Mouse (Mus musculus): Measurements from ENCODE around the gene Umodl1.

The Umodl1 gene

DNA sequence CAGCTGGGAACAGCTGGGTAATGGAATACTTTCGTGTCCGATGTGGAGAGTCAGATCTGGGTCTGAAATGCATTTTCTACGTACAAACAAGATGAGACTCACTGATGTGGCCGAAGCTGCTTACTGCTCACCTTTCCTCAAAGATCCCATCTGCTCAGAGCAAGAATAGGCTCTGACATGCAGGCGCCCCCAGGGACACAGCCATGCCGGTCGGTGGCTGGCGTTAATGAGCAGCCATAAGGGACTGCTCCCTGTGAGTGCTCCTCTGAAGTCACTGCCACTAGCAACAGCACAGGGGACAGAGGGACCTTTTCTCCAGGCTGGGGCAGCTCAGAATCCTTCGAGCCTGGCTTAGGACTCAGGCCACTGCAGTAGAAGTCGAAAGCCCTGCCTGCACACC lies at the start of gene Umodl1:
Umodl1 (plus strand) TSS at position 301 of the 400 bp plus-strand sequence.
- no peak for DNase-seq (ENCODE audit: low spot score in 2 of 2)

DNA sequence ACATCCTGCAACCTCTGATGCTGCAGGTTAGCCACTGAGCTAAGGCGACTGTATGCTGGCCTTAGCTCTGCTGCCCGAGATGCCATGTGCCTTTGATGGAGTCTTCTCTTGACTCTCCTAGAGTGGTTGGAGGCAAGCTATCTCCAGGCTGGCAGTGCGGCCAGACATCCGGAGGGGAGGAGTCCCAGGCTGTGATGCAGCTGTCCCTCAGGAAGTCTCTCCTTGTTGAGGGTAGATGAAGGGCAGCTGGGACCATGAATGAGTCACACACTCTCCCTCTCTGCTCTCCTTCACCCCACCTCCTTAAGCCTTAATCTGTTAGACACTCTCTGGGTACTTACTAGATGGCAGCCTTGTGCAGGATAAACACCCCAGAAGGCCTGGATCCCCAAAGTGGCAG lies 46.9 kb upstream of the Umodl1 start:
- no peak for DNase-seq (ENCODE audit: low spot score in 2 of 2)

DNA sequence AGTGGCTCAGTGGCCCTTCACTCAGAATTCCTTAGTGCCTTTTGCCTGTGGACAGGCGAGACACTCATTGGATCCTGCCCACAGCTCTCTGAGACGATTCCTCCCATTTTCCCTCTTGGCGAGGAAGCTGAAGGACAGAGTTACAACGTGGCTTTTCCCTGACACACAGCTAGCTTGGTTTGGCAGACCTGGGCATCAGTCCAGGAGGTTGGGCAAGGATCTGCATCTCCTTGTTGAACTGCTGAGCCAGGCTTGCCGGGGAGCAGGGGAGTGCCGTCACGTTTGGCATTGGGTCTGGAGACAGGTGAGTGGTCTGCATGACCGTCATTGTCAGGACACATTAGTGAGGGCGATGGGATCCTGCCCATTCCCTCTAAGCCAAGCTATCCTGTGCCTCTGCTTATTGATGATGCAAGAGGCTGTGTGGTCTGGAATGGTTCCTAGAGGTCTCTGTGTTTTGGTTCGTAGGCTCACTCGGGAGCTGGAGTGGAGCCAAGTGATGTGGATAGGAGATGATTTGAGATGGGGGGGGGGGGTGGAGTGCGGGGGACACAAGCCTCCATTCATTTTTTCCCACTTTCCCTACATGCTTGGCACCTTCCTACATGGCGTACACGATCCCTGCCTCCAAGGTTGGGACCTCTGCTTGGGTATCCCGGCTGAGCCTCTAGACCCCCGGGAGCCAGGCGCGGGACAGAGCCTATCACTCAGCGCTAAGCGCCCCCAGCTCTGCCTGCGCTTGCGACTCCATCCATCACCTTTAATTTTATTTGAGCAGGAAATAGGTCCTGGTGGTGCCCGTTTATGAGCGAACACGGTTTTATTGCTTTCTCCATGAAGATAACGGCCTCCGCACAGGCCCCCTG lies 43.3 kb upstream of the Umodl1 start:
- DNase-seq (ENCODE audit: low spot score in 2 of 2) = no peak

DNA sequence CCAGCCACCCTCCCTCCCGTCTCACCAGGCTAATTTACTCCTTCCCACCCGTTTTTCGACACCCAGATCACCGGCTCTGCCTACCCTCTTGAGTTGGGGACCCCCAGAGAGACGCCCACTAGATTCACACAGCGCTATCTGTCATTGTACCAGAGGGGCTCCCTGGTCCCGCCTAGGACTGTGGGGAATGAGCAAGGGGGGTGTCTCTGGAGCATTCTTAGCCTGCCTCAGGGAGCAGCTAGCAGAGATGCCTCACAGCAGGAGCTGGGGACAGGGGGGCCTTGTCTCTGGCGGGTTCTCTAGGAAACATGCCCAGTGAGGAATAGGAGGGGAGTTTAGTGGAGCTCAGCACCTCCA lies 42.7 kb upstream of the Umodl1 start:
- DNase-seq (ENCODE audit: low spot score in 2 of 2) = no peak

DNA sequence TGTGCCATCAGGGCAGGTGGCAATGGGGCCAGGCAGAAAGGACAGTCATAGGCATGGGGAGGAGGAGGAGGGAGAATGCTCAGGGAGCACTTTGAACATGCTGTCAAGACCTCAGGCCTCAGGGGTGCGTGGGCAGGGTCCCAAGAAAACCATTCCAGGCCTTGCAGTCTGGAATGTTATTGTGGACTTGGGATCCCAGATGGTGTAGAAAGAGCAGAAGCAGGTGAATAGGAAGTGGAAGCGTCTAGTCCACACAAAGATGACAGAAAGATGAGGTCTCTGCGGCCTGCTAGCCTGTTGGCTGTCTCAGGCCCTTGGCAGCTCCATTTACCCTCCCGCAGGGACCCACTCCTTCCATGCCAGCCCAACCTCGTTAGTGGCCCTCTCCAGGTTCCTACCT lies 41.9 kb upstream of the Umodl1 start:
- DNase-seq (ENCODE audit: low spot score in 2 of 2) = no peak

DNA sequence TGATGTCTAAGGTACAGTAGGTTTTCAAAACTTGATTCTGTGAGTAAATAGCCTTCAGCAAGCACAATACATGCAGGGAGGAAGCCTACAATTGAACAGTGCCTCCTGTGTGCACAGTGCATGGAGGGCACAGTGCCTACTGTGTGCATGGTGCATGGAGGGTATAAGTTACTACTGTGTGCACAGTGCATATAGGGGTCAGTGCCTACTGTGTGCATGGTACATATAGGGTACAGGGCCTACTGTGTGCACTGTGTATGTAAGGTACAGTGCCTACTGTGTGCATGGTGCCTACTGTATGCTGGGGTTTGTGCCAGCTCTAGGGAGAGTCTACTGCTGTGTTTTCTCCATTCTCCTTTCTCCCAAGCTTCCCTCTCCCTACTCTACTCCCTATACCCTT lies 40.2 kb upstream of the Umodl1 start:
- no peak for DNase-seq (ENCODE audit: low spot score in 2 of 2)

DNA sequence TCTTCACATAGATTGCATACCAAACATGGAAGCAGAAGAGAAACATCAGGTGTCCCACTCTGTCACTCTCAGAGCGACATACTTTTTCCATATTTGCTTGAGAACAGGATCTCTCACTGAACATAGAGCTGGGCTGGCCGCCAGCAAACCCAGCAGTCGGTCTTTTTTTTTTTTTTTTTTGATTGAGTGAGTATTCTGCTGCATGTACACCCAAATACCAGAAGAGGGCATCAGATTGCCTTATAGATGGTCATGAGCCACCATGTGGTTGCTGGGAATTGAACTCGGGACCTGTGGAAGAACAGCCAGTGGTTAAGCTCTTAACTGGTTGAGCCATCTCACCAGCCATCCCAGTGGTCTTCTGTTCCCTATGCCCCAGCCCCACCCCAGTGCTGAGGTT lies 30.9 kb upstream of the Umodl1 start:
- no peak for DNase-seq (ENCODE audit: low spot score in 2 of 2)

DNA sequence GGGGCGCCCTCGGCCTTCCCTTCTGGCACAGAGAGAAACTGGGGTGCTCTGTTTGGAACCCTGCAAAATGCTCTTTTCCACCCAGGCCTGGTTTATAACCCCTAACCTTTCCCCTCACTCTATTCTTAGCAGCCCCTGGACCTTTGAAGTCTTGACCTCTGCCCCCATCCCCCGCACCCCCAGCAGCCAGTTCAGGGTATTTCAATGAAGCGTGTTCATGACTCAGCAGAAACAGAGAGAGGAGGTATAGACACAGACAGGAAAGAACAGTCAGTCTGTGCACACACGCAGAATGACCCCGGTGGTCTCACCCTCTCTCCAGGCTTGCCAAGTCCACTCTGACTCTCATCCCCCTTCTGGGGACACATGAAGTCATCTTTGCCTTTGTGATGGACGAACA lies 23.6 kb upstream of the Umodl1 start:
- no peak for DNase-seq (ENCODE audit: low spot score in 2 of 2)

DNA sequence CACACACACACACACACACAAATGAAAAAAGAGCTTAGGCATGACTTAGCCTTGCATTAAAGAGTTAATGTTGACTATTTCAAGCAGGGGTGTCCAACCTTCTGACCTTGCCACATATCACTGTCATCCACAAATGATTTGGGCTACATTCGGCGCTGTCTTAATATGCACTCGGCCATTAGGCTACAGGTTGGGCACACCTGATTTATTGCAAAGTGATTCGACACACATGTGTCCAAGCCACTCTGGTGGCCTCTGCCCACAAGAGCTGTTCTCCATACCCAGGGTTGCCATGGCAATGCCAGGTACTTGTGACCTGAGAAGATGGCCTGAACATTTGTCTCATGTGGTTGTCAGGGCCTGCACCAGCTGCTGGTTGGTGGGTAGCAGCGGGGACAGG lies 21.6 kb upstream of the Umodl1 start:
- DNase-seq (ENCODE audit: low spot score in 2 of 2) = no peak

DNA sequence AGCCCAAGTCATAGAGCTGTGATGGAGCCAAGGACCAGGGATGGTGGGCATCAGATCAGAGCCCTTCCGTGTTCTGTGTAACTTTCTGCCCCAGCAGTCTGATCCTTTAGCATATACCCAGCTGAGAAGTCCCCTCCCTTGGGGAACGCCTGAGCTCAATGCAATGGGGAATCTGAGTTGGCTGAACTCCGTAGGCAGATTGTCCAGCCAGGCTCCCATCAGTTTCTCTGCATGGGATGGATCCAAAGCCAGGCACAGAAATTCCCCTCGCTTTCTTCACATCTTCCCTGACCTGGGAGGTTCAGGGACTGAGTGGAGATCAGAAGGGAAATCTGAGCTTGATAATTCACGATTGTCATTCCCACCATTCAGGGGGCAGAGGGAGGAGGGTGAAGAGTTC lies 19.1 kb upstream of the Umodl1 start:
- no peak for DNase-seq (ENCODE audit: low spot score in 2 of 2)

DNA sequence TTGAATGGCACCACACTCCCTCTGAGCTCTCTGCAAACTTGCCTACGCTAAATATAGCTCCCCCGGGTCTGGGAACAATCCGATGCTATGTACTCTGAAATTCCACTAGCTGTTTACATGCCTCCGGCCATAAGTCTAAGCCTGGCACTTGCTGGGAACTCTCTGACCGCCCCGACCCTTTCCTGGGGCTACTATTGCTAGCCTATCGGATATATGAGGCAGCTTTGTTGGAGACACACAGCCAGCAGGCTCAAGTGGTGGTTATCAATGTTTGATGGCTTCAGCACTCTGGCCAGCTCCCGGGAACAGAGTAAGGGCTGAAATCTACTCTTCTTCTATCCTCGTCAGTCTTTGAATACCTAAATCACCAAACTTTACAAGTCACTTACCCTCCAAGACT lies 15.9 kb upstream of the Umodl1 start:
- DNase-seq (ENCODE audit: low spot score in 2 of 2) = no peak

DNA sequence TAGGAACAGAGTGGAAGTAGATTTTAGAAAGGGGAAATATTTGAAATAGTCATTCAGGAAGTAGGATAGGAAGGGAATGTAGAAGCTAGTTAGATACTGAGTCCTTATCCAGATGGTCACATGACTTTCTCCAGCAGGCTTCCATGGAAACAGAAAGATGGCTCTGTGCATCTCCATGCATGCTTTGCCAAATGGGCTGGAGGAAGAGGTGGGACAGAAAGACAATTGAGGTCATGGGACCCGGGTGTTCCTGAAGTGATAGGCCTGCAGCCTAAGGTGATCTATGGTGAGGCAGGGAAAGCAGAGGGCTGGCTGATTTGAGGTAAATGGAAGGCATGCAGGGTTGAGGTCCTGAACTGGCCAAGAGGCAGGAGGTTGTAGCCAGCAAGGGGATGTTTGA lies 6.1 kb upstream of the Umodl1 start:
- DNase-seq (ENCODE audit: low spot score in 2 of 2) = no peak

DNA sequence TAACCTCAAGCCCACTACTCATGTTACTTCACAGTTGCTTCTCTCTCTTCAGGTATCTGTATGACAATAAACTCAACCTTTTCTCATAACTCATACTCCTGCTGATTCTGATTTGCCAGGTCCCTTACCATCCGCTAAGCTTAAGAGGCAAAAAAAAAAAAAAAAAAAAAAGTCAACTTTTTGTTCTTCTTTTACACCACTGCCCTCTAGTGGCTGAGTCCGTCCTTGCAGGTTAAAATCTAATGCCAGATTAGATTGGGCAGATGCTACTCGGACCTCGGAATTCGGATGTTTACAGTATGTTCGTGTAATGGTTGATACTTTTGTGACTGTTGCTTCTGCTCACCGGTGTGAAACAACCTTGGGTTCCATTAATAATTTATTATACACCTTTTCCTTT lies 3.7 kb upstream of the Umodl1 start:
- peak in 1 of 2 experiments; percentile 76 for DNase-seq (ENCODE audit: low spot score in 2 of 2)

DNA sequence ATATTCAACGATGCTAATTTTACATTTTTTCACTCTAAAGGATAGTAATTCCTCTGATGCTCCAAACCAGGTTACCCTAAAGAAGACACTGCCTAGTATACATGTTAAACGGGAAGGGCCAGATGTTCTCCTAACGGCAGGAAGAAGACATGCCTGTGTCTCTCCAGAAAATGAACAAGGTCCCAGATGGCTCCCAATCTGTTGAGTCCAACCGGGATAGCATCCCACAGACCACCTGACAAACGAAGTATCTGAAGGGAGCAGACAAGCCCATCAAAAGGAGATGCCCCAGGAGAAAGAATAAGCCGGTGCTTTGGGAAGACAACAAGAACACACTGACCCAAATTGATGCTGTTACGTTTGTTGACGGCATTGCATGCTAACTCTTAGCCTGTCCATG lies 2.8 kb upstream of the Umodl1 start:
- DNase-seq (ENCODE audit: low spot score in 2 of 2) = peak in 1 of 2 experiments; percentile 8

DNA sequence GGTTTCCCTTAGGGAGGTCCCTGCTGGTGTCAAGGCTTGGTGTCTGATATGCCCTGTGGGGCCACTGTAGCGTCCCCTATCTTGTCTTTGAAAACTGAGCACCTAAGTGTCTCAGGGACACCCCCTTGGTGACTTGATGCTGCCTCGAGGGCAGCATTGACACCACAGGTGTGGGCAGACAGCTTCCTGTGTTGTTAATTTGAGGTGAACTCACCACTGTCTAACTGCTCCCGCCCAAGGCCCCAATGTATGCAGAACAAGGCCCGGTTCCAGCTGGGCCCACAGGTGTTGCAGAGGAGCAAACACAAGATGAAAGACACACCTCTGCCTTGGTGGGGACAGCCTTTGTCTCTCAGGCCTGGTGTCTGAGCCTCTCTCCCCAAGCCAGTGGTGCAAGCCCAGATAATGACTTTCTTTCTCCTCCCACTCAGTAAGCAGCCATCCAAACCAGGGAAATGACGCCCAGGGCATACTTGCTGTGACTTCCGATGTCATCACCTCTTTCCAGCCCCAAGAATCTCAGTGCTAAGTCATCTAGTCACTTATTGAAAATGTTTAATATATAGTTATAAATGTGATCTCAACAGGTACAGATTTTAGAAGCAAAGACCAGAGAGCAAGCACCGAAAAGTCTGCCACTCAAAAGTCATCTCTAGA lies 7.6 kb downstream of the Umodl1 start:
- no peak for DNase-seq (ENCODE audit: low spot score in 2 of 2)

DNA sequence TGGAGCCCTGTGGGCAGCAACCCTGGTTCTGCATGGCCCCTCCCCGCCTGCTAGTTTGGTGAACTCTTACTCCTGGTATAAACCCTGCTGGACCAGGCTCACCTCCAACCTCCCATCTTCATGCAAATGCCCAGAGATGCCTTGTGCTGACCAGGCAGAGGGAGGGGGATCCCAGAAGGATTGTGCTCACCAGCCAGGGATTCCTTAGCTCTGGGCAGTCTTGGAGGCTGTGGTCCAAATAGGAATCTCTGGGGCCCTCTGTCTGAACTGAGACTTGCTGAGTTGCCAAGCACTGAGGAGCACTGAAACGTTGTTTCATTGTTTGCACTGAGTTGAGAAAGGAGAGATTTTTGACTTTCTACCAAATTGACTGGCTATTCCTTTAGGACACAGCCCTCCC lies 8.4 kb downstream of the Umodl1 start:
- DNase-seq (ENCODE audit: low spot score in 2 of 2) = no peak

DNA sequence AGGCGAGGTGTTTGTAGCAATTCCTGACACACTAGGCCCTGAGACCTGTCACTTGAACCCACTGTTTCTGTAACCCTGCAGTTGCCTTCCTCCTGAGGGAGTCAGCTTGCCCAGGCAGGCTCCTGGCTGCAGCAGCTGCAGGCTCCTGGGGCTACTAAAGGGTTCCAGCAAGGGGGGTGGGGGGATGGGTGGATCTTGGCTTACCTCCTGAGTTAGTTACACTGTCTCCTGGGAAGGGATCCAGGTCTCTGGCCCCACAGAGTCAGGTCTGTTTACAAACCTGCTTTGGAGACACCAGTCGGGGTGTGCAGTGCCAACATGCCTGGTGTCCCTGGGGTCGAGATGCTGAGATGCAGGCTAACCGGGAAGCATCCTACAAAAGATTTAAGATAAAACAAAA lies 15.5 kb downstream of the Umodl1 start:
- DNase-seq (ENCODE audit: low spot score in 2 of 2) = no peak

DNA sequence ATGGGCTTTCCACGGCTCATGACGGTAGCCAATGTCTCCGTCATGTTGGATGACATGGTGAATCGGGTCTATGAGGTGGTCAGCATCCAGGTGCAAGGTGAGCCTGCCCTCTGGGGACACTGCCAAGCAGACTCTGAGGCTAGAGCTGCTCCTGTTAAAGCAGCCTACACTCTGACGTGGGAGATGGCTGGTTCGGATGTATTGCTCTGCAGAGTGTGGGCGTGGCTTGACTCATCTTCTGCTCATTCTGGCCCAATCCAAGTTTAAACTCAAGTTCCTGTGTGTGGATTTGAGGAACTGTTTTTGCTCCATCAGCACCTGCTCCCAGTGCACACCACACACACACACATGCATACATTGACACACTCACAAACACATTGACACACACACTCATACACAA lies 17.4 kb downstream of the Umodl1 start:
- peak; percentile 48 to 68 for DNase-seq (ENCODE audit: low spot score in 2 of 2)

DNA sequence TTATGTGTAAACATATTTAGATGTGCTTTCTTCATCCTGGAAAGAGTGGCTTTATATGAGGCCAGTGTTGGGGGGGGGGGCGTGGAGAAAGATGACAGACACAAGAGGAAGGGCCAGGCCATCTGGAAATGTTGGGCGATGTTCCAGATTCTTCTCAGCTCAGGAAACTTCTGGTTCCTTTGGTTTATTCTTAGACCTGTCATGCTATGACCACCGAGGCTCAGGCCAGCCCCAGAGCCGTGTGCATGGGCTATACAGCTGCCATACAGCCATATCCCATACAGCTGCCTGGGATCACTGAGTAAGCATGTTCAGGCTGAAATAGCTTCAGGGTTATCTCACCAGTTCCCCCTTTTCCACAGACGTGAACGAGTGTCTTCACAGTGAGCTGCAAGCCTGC lies 18.9 kb downstream of the Umodl1 start:
- peak; percentile 21 to 22 for DNase-seq (ENCODE audit: low spot score in 2 of 2)

DNA sequence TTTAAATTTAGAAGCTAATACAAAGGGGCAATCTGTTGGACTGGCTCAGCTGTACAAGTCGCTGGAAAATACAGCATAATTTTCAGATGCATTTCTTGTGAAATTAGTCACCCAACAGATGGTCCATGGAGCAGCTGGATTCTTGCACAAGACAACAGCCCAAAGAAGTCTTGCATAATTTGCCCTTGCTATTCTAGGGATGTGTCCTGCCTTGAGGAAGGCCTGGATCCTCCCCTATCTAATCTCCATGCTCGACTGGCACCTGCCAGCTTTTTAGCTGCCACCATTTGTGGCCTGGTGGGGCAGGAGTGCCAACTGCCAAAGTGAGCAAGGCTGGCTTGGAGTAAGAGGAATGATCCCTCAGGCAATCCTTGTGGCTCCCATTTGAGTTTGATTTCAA lies 22.9 kb downstream of the Umodl1 start:
- DNase-seq (ENCODE audit: low spot score in 2 of 2) = peak; percentile 11 to 16

DNA sequence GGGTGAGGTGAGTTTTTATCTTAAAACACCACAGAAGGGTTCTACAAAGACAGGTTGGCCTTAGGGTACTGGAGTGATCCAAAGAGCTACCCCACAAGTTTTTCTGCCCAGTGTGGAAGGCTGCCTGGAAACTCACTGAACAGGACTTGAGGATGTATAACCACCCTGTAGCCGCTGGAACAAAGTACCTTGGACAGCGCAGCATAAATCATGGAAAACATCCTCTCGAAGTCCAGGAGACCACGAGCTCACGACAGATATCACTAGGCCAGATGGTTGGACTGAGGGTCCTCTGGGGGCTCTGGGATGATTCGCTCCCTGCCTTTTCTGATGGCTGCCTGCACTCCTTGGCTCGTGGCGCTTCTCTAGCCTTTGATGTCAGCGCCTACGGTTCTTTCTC lies 24.1 kb downstream of the Umodl1 start:
- no peak for DNase-seq (ENCODE audit: low spot score in 2 of 2)

DNA sequence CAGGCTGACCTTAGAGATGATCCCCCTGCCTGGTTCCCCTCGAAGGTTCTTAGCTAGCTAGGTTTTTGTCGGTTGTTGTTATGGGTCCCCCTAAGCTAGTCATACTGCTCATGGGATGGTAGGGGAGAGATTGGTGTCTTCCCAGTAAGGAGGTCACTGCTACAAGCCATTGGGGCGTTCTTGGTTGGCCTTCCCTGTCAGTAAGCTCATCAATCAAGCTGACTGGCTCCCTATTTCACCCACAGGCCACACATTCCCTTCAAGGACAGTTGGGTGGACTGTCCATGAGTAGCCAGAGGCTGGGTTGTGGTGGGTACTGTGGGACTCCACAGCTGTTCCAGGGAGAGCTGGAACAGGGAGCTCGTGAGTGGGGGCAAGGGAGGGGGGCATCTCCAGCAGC lies 29.1 kb downstream of the Umodl1 start:
- DNase-seq (ENCODE audit: low spot score in 2 of 2) = no peak

DNA sequence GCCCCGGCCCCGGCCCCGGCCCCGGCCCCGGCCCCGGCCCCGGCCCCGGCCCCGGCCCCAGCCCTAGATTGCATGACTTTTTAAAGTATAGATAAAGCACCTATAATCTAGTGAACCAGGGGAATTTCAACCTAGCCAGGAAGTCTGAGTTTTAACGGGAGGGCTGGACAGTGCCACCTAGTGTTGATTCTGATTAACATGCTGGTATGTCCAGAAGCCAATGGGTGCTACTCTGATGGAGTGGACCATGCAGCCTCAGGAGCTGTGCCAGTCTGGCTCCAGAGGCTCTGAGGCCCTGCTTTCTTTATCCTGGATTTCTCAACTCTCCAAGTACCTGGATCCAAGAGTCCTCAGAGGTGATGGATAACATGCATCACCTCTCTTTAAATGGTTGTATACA lies 35.8 kb downstream of the Umodl1 start:
- DNase-seq (ENCODE audit: low spot score in 2 of 2) = peak in 1 of 2 experiments; percentile 22

DNA sequence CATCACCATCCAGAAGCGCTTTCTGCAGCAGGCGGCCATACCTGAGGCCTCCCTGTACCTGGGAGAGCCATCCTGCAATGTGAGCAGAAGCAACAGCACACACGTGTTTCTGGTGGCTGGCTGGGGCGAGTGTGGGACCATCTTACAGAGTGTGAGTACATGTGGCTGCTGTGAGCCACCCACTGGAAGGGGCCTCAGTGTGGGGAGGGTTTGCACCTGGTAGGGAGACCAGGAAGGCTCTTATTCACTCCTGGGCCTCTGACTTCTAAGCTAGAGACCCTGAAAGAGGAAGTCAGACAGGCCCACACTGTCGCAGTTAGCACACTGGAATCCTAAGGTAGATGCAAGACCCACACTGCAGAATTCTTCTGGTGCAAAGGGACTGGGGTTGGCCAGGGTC lies 41.9 kb downstream of the Umodl1 start:
- no peak for DNase-seq (ENCODE audit: low spot score in 2 of 2)
